Mouse (Mus musculus) embryonic fibroblast, embryonic 13.5 days (primary cell): ENCODE measurements around the gene Zswim5.

Source experiments
- CTCF ChIP-seq: IDR thresholded peaks from 2 replicates; pipeline ENCODE4 v1.5.1; 2011; ENCODE audit warnings: mild to moderate bottlenecking, control low read depth, low read length, moderate library complexity, borderline replicate concordance; ENCODE audit not compliant: insufficient read depth
- POLR2A ChIP-seq: IDR thresholded peaks from 2 replicates; pipeline ENCODE4 v1.6.1; 2011; ENCODE audit warnings: low read depth, mild to moderate bottlenecking, control low read depth, low read length, moderate library complexity

DNA sequence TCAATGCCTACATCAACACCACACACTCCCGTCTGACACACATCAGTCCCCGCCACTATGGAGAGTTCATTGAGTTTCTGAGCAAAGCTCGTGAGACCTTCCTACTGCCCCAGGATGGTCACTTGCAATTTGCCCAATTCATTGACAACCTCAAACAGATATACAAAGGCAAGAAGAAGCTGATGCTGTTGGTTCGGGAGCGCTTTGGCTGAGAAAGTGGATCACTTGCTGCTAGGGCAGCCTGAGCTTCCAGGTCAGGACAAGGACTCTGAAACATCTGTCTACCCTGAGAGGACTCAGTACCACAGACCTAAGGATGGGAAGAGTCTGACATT, 109.9 kb downstream of the Zswim5 start:
- TF ChIP-seq CTCF: no peak
- TF ChIP-seq POLR2A: no peak
